Mouse (Mus musculus) B cell, adult 62 days (primary cell): ENCODE results near the gene Marcksl1. TPM values are rescaled to one million over a fixed set of nuclear protein-coding genes. Genes with fewer than 3 reads are reported as not detected.

Experiments
- total RNA-seq: library from RNA; stranded (reverse); gene quantifications from 4 replicates; pipeline ENCODE4 v1.2.4, GENCODE M21; 2023

The Marcksl1 gene
- 87.6 to 108 TPM (median 95.2 TPM) in 4 replicates for total RNA-seq

DNA sequence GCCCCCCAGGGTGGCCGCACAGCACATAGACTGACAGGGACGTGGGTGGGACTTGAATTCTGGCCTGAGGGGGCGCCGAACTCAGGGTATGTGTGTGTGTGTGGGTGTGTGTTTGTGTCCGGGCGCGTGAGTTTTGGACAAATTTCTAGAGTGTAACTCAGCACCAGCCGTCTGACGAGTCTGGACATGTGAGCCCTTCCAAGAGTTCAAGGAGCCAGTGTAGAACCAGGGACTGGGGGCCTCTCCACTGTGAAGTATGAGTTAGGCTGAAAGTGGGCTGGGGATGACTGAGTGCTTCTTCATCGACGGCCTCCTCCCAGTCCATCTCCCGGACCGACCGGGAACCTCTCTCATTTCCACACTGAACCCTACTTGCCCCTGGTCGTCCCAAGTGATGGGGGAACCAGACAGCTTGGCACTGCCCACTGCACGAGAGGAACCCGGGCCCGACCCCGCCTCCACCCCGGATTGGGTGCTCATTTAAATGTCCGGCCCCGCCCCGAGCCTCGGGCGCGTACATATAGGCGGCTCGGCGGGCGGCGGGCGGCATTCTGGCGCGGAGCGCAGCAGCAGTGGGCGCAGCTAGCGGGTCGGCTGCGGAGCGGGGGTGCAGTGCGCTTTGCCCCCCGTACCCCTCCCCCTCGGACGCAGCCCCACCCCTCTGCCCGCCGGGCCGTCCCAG is at the start of gene Marcksl1:
Gene Marcksl1 (plus strand): TSS at position 496 of the 682 bp plus-strand sequence.

DNA sequence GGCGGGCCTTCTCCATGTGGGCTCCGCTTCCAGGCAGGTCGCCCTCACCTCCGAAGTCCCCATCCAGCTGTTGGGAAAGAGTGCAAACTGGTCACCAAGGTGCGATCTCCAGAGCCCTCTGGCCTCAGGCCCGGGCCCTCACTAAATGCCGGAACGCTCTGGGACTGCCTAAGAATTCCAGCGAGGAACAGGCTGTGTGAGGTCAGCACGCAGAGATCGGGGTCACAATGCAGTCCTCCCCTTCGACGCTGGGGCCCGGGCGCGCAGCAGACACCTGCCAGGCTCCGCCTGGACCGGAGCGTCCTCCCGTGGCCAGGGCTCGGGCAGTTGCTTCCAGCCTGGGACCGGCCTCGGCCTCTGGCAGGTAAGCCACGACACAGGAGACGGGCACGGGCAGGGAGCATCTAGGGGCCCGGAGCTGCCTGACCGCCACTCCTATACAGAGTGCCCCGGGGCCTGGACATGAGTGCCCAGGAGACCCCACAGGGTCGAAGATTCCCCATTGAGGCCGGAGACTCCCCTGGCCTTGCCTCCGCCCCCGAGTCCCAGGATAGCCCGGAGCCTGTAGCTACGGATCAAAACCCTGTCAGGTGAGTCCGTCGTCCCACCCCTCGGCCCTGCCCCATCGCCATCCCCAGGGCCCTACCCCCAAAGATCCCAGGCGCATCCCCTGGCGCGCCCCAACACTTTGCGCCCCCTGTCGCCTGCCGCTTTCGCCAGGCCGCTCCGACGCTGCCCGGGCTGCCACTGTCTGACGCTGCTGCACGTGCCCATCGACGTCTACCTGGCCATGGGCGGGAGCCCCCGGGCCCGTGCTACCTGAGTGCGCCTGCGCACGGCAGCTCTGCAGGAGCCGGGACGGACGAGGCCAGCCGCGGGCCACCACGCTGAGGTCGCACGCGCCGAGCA is 22.2 kb upstream of the Marcksl1 start, which contains the start of the genes Tssk3 and Fam229a:
Gene Tssk3 (minus strand): TSS at position 51 of the 909 bp plus-strand sequence.
Gene Fam229a (plus strand): TSS at position 219 of the 909 bp plus-strand sequence.

DNA sequence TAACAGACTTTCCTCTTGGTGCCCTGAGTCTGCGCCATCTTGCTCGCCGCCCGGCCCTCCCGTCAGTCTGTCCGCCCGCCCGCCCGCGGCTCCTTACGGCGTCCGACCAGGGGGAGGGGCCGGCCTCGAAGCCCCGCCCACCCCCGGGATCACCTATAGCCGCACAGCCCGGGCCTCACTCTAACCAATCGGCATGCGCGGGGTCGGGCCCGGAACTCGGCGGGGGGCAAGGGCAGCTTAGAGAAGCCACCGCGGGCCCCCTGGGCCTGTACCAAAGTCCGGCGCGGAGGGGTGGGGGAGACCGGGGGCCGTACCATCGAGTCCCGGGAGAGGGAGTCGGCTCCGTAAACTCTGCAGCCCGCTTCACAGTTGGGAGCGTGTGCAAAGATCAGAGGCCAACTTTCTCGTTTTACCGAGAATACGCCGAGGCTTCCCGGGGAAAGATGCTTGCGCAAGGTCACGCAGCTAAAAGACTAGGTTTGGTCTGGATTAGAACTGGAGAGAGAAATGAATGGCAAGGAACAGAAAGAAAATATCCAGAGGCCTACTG is 29.3 kb downstream of the Marcksl1 start, which contains the start of gene Hdac1:
Gene Hdac1 (minus strand): TSS at position 122 of the 550 bp plus-strand sequence.

Other genes starting within 250 kb of the Marcksl1 start
- not detected in 4 replicates for gene Sync, start 226.0 kb upstream of the Marcksl1 start, total RNA-seq
- gene Rbbp4, start 178.2 kb upstream of the Marcksl1 start, total RNA-seq = 144 to 162 TPM (median 150 TPM) in 4 replicates
- 31.2 to 38.2 TPM (median 36.8 TPM) in 4 replicates for gene Zbtb8os, start 177.9 kb upstream of the Marcksl1 start, total RNA-seq
- 2.2 to 4.1 TPM (median 3.4 TPM) in 4 replicates for gene Zbtb8a, start 135.5 kb upstream of the Marcksl1 start, total RNA-seq
- gene Zbtb8b, start 72.7 kb upstream of the Marcksl1 start, total RNA-seq = not detected in 4 replicates
- gene Bsdc1, start 52.0 kb upstream of the Marcksl1 start, total RNA-seq = 125 to 159 TPM (median 135 TPM) in 4 replicates
- 0.46 to 0.88 TPM in 2 of 4 replicates, not detected in the others for gene Tssk3, start 22.6 kb upstream of the Marcksl1 start, total RNA-seq
- 2.2 to 3.5 TPM in 2 of 4 replicates, not detected in the others for gene Fam229a, start 22.4 kb upstream of the Marcksl1 start, total RNA-seq
- gene Hdac1, start 29.1 kb downstream of the Marcksl1 start, total RNA-seq = 167 to 184 TPM (median 171 TPM) in 4 replicates
- 18.6 to 29.8 TPM (median 24.1 TPM) in 4 replicates for gene Lck, start 60.1 kb downstream of the Marcksl1 start, total RNA-seq
- not detected in 4 replicates for gene Fam167b, start 65.0 kb downstream of the Marcksl1 start, total RNA-seq
- gene Eif3i, start 87.1 kb downstream of the Marcksl1 start, total RNA-seq = 145 to 162 TPM (median 151 TPM) in 4 replicates
- gene Tmem234, start 87.1 kb downstream of the Marcksl1 start, total RNA-seq = 107 to 127 TPM (median 116 TPM) in 4 replicates
- 0.88 to 2.6 TPM (median 1.4 TPM) in 4 replicates for gene Dcdc2b, start 100.7 kb downstream of the Marcksl1 start, total RNA-seq
- gene Iqcc, start 105.5 kb downstream of the Marcksl1 start, total RNA-seq = 10.8 to 16.9 TPM (median 13.6 TPM) in 4 replicates
- gene Ccdc28b, start 110.4 kb downstream of the Marcksl1 start, total RNA-seq = 14.8 to 21.3 TPM (median 20.1 TPM) in 4 replicates
- gene Txlna, start 127.5 kb downstream of the Marcksl1 start, total RNA-seq = 80.5 to 92.9 TPM (median 85.9 TPM) in 4 replicates
- gene Kpna6, start 159.2 kb downstream of the Marcksl1 start, total RNA-seq = 36.4 to 49.2 TPM (median 40.5 TPM) in 4 replicates
- 17.0 to 20.4 TPM (median 18.8 TPM) in 4 replicates for gene Tmem39b, start 183.3 kb downstream of the Marcksl1 start, total RNA-seq
- 131 to 145 TPM (median 136 TPM) in 4 replicates for gene Khdrbs1, start 228.7 kb downstream of the Marcksl1 start, total RNA-seq